In genomic region chrX:135876679-135877078, GRCm38 (mm10) we compare ENCODE assay signal across 35 mouse cellular contexts.
"Had no signal": no experiment of that assay in that cellular context is flagged by ENCODE, and none has a peak within 500 bp of the region (broad histone marks: within the 10 kb centered on the region; RNA-seq: fewer than 3 reads in every experiment).

No protein-coding gene starts in this region.

- H3K36me3 ChIP-seq: heart, embryonic 12.5 days; heart, embryonic 13.5 days; heart, embryonic 15.5 days; hindbrain, embryonic 10.5 days; hindbrain, embryonic 12.5 days; hindbrain, embryonic 13.5 days; hindbrain, embryonic 15.5 days; intestine, embryonic 15.5 days; kidney, embryonic 15.5 days had no signal

- DNase-seq: heart, postnatal 10 days; heart, postnatal 14 days; heart, postnatal 36 days; heart, postnatal 4 days; kidney, adult 11 months; kidney, adult 18-20 months; kidney, adult 2 months; kidney, adult 8-10 months; kidney, adult 9 months; kidney, postnatal 10 days; kidney, postnatal 14 days; kidney, postnatal 25 days; kidney, postnatal 36 days; kidney, postnatal 4 days; layer of hippocampus, adult 9-11 months; layer of hippocampus, postnatal 36 days had no signal

- H3K27ac ChIP-seq: heart, embryonic 13.5 days; heart, embryonic 15.5 days; hindbrain, embryonic 10.5 days; hindbrain, embryonic 12.5 days; hindbrain, embryonic 13.5 days; hindbrain, embryonic 14.5 days; hindbrain, embryonic 15.5 days; hindbrain, postnatal 0 days; intestine, embryonic 15.5 days; kidney, embryonic 15.5 days; kidney, postnatal 0 days; layer of hippocampus, adult 2 months; left cerebral cortex, adult 2 months had no signal

- H3K27me3 ChIP-seq: heart, embryonic 12.5 days; heart, embryonic 13.5 days; heart, embryonic 15.5 days; hindbrain, embryonic 12.5 days; hindbrain, embryonic 13.5 days; hindbrain, embryonic 15.5 days; intestine, embryonic 15.5 days had no signal

- H3K4me2 ChIP-seq: heart, embryonic 11.5 days; heart, embryonic 12.5 days; heart, embryonic 13.5 days; heart, embryonic 15.5 days; hindbrain, embryonic 12.5 days; hindbrain, embryonic 13.5 days; hindbrain, embryonic 14.5 days; hindbrain, embryonic 15.5 days; intestine, embryonic 15.5 days; kidney, embryonic 15.5 days had no signal

- H3K4me3 ChIP-seq: heart, embryonic 12.5 days; heart, embryonic 13.5 days; heart, embryonic 15.5 days; hindbrain, embryonic 10.5 days; hindbrain, embryonic 12.5 days; hindbrain, embryonic 13.5 days; hindbrain, embryonic 15.5 days; intestine, embryonic 15.5 days; kidney, embryonic 15.5 days; layer of hippocampus, adult 2 months; left cerebral cortex, adult 2 months had no signal

- H3K4me1 ChIP-seq: heart, embryonic 12.5 days; heart, embryonic 13.5 days; heart, embryonic 15.5 days; hindbrain, embryonic 10.5 days; hindbrain, embryonic 12.5 days; hindbrain, embryonic 13.5 days; hindbrain, embryonic 15.5 days; intestine, embryonic 15.5 days; kidney, embryonic 15.5 days had no signal

- H3K9me3 ChIP-seq: heart, embryonic 12.5 days; heart, embryonic 13.5 days; heart, embryonic 15.5 days; hindbrain, embryonic 10.5 days; hindbrain, embryonic 12.5 days; hindbrain, embryonic 13.5 days; hindbrain, embryonic 15.5 days; intestine, embryonic 15.5 days; kidney, embryonic 15.5 days had no signal

- ATAC-seq: hindbrain, embryonic 16.5 days; hindbrain, postnatal 0 days; inflammation-experienced regulatory T-cells, adult 6 months; intestine, embryonic 15.5 days; intestine, embryonic 16.5 days; intestine, postnatal 0 days had no signal

- H3K9ac ChIP-seq: heart, embryonic 12.5 days; heart, embryonic 13.5 days; heart, embryonic 15.5 days; hindbrain, embryonic 12.5 days; hindbrain, embryonic 13.5 days; hindbrain, embryonic 14.5 days; hindbrain, embryonic 15.5 days; intestine, embryonic 15.5 days; kidney, embryonic 15.5 days had no signal
